Mouse (Mus musculus) stomach, postnatal 0 days (tissue): ENCODE measurements around the gene Mdh1. TPM values are rescaled to one million over a fixed set of nuclear protein-coding genes. Genes with fewer than 3 reads are reported as not detected.
A peak's percentile ranks its signal among the peaks of the same experiment; 100 is the strongest.

ENCODE experiments used
- ATAC-seq: fragments of 200-750 bp; cut with Nextera tagmentation; 2 replicates; pipeline ENCODE4 v1.8.0; 2017; ENCODE audit not compliant: low FRiP score, low TSS enrichment
- DNase-seq: peaks from one replicate; pipeline ENCODE4 v3.0.0-alpha.2; 2016; ENCODE audit warnings: low spot score
- H3K27ac ChIP-seq: fragments of 300-500 bp; sonication (generic); replicated peaks from 2 replicates; pipeline ENCODE4 v1.5.1; 2014; ENCODE audit warnings: mild to moderate bottlenecking, control low read depth
- H3K27me3 ChIP-seq: fragments of 300-500 bp; sonication (generic); 2 replicates; pipeline ENCODE4 v1.6.1; 2014; ENCODE audit warnings: low read length; ENCODE audit not compliant: control insufficient read depth, insufficient read depth
- H3K36me3 ChIP-seq: fragments of 300-500 bp; sonication (generic); 2 replicates; pipeline ENCODE4 v1.6.1; 2014; ENCODE audit warnings: low read length, mixed read lengths; ENCODE audit not compliant: control insufficient read depth, insufficient read depth
- H3K4me1 ChIP-seq: fragments of 300-500 bp; sonication (generic); replicated peaks from 2 replicates; pipeline ENCODE4 v1.6.1; 2014; ENCODE audit warnings: antibody characterized with exemption; ENCODE audit not compliant: control insufficient read depth, insufficient read depth
- H3K4me2 ChIP-seq: fragments of 300-500 bp; sonication (generic); replicated peaks from 2 replicates; pipeline ENCODE4 v1.6.1; 2014; ENCODE audit warnings: low read depth, mild to moderate bottlenecking, control low read depth, moderate library complexity
- H3K4me3 ChIP-seq: fragments of 300-500 bp; sonication (generic); 2 replicates; pipeline ENCODE4 v1.5.1; 2014; ENCODE audit warnings: low read depth, low read length, control low read depth
- H3K9ac ChIP-seq: fragments of 300-500 bp; sonication (generic); 2 replicates; pipeline ENCODE4 v1.6.1; 2014; ENCODE audit warnings: mild to moderate bottlenecking, low read length, control low read depth, mixed read lengths
- H3K9me3 ChIP-seq: fragments of 300-500 bp; sonication (generic); 2 replicates; pipeline ENCODE4 v1.6.1; 2016; ENCODE audit warnings: low read length; ENCODE audit not compliant: control insufficient read depth
- CTCF ChIP-seq: IDR thresholded peaks from 2 replicates; pipeline ENCODE4 v1.5.1; 2016; ENCODE audit warnings: antibody characterized with exemption, low read depth, mild to moderate bottlenecking, moderate library complexity
- EP300 ChIP-seq: optimal IDR thresholded peaks from 2 replicates; pipeline ENCODE3; 2016; ENCODE audit warnings: antibody characterized with exemption
- WGBS: fragments of 180-500 bp; shearing (Covaris S2); extraction: QIAGEN DNeasy Blood & Tissue Kit; methylation state at CpG from one replicate; pipeline ENCODE4 v1.1.7; 2014; 5-methylcytosine and 5-hydroxymethylcytosine counted together
- polyA plus RNA-seq: library from polyadenylated mRNA; unstranded; fragments of >200 nt; fragmentation: Nextera tagmentation; extraction: Ambion mirVana; gene quantifications from 2 replicates; pipeline ENCODE4 v1.2.1, GENCODE M21; 2015

Mdh1 gene
- polyA plus RNA-seq: 408 and 413 TPM in 2 replicates

- peak within 1 kb of the TSS; percentile 69 for H3K9ac ChIP-seq
- H3K4me1 ChIP-seq: no peaks in the 10 kb centered on the region
- H3K36me3 ChIP-seq: no peaks in the 10 kb centered on the region
- ATAC-seq: peak; percentile 99
- peak within 1 kb of the TSS; percentile 68 for H3K4me2 ChIP-seq
- DNase-seq: peak; percentile 96
- no peak for TF ChIP-seq EP300
- TF ChIP-seq CTCF: peak; percentile 49
- H3K27me3 ChIP-seq: no peaks in the 10 kb centered on the region
- WGBS: under 1% methylated on average over 42 of the region's 42 CpGs
- peak within 1 kb of the TSS; percentile 82 for H3K27ac ChIP-seq
- no peaks in the 10 kb centered on the region for H3K9me3 ChIP-seq
- H3K4me3 ChIP-seq: peak within 1 kb of the TSS; percentile 75
Observed at GRCm38 (mm10) chr11:21571700-21572381, at the start of gene Mdh1, which contains the start of gene Wdpcp. Gene Mdh1, minus strand, starts transcription at chr11:21572367. Gene Wdpcp, plus strand, starts transcription at chr11:21572235.

- peak; percentile 52 for TF ChIP-seq CTCF
- TF ChIP-seq EP300: no peak
- ATAC-seq: no peak
- Histone ChIP-seq H3K27ac (no peak overlapping the region), H3K4me2 (no peak overlapping the region), H3K27me3 (no peaks in the 10 kb centered on the region), H3K4me3 (no peak overlapping the region), H3K4me1 (no peaks in the 10 kb centered on the region), H3K36me3 (no peaks in the 10 kb centered on the region), H3K9ac (no peak overlapping the region), H3K9me3 (no peaks in the 10 kb centered on the region)
- DNase-seq: no peak
Observed at GRCm38 (mm10) chr11:21615915-21616314, 43.7 kb upstream of the Mdh1 start.

GRCm38 (mm10) chr11:21602497-21602896 lies 30.3 kb upstream of the Mdh1 start:
- 42% methylated on average over 5 of the region's 5 CpGs for WGBS
- no peak overlapping the region for H3K4me3 ChIP-seq
- no peak overlapping the region for H3K4me2 ChIP-seq
- H3K27me3 ChIP-seq: no peaks in the 10 kb centered on the region
- H3K27ac ChIP-seq: no peak overlapping the region
- H3K9ac ChIP-seq: no peak overlapping the region
- H3K9me3 ChIP-seq: no peaks in the 10 kb centered on the region
- TF ChIP-seq EP300: no peak
- no peak for TF ChIP-seq CTCF
- no peaks in the 10 kb centered on the region for H3K4me1 ChIP-seq
- ATAC-seq (no peak), DNase-seq (no peak)
- no peaks in the 10 kb centered on the region for H3K36me3 ChIP-seq

GRCm38 (mm10) chr11:21583286-21583685 lies 11.1 kb upstream of the Mdh1 start:
- TF ChIP-seq CTCF: no peak
- no peak for TF ChIP-seq EP300
- DNase-seq (no peak), ATAC-seq (no peak)
- H3K4me3 ChIP-seq: no peak overlapping the region
- H3K27ac ChIP-seq: no peak overlapping the region
- WGBS: 38% methylated on average over 1 of the region's 1 CpGs
- no peaks in the 10 kb centered on the region for H3K9me3 ChIP-seq
- H3K4me1 ChIP-seq: no peaks in the 10 kb centered on the region
- H3K4me2 ChIP-seq: no peak overlapping the region
- no peaks in the 10 kb centered on the region for H3K36me3 ChIP-seq
- no peaks in the 10 kb centered on the region for H3K27me3 ChIP-seq
- no peak overlapping the region for H3K9ac ChIP-seq

GRCm38 (mm10) chr11:21581472-21581871 lies 9.3 kb upstream of the Mdh1 start:
- Histone ChIP-seq H3K4me2 (no peak overlapping the region), H3K9me3 (no peaks in the 10 kb centered on the region), H3K4me1 (no peaks in the 10 kb centered on the region), H3K9ac (no peak overlapping the region), H3K27ac (no peak overlapping the region), H3K27me3 (no peaks in the 10 kb centered on the region), H3K36me3 (no peaks in the 10 kb centered on the region), H3K4me3 (no peak overlapping the region)
- no peak for DNase-seq
- no peak for ATAC-seq
- TF ChIP-seq EP300 (no peak), CTCF (no peak)
- WGBS: 58% methylated on average over 7 of the region's 7 CpGs

- H3K4me1 ChIP-seq: no peaks in the 10 kb centered on the region
- H3K27ac ChIP-seq: peak overlapping the region; percentile 82
- H3K27me3 ChIP-seq: no peaks in the 10 kb centered on the region
- H3K9me3 ChIP-seq: no peaks in the 10 kb centered on the region
- peak overlapping the region; percentile 69 for H3K9ac ChIP-seq
- peak overlapping the region; percentile 75 for H3K4me3 ChIP-seq
- 4% methylated on average over 10 of the region's 10 CpGs for WGBS
- ATAC-seq (no peak), DNase-seq (no peak)
- peak overlapping the region; percentile 68 for H3K4me2 ChIP-seq
- no peak for TF ChIP-seq CTCF
- TF ChIP-seq EP300: no peak
- H3K36me3 ChIP-seq: 0 out of 2 replicates have a peak, but pooled peaks cover 3% of the 10 kb centered on the region
Observed at GRCm38 (mm10) chr11:21570973-21571372, 1.2 kb downstream of the Mdh1 start.
